Mouse (Mus musculus): Measurements from ENCODE around the gene Plpp7. TPM values are rescaled to one million over a fixed set of nuclear protein-coding genes. Genes with fewer than 3 reads are reported as not detected.
A peak's percentile ranks its signal among the peaks of the same experiment; 100 is the strongest.

Plpp7 gene
- polyA plus RNA-seq, 1 experiment = 1.8 TPM

DNA sequence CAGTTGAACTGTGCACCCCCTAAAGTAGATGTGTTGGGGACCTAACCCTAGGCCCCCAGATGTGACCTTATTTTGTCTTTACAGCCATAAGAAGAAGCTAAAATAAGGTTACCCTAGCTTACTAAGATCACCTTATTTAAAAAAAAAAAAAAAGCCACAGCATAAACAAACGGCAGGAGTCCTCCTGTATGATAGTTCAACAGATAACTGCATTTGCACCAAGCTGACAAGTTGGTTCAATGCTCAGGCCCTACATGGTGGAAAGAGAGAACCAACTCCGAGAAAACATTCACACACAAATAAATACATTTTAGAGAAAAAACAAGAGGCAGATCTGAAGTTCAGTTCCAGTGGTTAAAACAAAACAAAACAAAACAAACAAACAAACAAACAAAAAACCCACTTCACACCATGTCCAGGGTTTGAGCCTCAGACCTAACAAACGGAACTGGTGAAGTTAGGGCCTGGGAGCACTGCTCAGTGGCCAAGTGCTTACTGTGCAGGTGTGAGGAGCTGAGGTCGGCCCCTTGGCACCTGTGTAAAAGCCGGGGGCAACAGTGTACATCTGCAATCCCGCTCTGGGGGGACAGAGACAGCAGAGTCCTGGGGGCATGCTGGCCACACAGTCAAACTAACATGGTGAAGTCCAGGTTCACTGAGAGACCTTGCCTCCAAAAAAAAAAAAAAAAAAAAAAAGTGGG, 36.7 kb downstream of the Plpp7 start:
- WGBS = 66% methylated on average over 6 of the region's 6 CpGs

DNA sequence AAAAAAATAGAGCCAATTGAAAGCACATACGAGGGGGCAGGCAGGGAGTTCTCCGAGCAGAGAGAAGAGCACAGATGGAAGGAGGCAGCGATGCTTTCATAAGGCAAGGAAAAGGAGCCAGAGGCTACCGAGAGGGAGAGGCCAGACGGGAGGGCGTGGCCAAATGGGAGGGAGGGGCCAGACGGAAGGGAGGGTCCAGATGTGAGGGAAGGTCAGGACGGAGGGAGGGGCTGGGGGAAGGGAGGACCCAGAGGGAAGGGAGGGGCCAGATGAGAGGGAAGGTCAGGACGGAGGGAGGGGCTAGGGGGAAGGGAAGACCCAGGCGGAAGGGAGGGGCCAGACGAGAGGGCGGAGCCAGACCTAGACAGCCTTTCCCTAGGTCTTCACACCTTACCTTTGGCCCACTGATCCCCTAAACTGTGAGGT, 37.3 kb downstream of the Plpp7 start:
- no peak for DNase-seq (ENCODE audit: low read depth, low spot score)
- WGBS = 10% methylated on average over 12 of the region's 12 CpGs

More for the DNA sequence above, 36.7 kb downstream of the Plpp7 start:
- DNase-seq (ENCODE audit: low read depth, low spot score) = no peak

DNA sequence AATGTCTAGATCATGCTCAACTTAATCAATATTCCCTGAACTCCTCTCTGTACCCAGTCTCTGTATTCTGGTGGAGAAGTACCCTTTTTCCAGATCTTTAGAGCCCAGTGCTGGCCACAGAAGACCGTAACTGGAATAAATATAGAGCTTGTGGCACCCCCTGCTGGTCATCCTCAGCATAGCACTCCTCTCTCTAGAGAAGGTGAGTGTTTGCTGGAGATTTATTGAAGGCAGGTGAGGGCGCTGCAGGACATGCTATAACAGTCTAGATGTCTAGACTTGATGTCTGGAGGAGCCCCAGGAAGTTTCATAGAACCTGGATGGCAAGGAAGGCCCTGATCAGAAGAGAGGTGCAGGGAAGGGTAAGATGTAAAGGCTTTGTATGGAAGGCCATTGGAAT, 38.7 kb downstream of the Plpp7 start:
- 2% methylated on average over 2 of the region's 2 CpGs for WGBS
- DNase-seq (ENCODE audit: low read depth, low spot score) = no peak

DNA sequence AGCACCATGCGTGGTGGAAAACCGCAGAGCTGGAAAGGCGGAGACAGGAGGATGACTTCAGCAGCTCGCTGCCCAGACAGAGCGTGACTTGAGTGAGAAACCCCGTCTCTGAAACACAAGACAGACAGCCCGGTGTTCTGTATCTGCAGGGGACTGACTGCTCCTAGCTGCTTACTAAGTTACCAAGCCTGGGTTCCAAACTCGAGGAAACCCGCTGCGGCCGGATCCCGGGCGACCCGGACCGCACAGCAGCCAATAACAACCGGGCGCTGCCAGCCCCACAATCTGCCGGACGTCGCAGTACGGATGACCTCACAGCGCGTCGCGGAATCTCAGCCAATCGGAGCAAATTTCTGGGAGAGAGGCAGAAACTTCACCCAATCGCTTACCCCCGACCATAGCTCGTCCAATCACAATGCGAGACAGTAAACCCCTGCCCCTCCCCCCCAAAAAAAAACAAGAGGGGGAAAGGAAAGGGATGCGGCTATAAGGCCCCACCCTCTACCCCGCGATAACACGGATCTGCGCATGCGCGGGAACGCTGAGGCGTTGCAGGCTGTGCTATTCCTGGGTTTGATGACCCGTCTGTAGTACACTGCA, 42.4 kb downstream of the Plpp7 start:
- peak; percentile 97 for DNase-seq (ENCODE audit: low read depth, low spot score)
- under 1% methylated on average over 40 of the region's 40 CpGs for WGBS

DNA sequence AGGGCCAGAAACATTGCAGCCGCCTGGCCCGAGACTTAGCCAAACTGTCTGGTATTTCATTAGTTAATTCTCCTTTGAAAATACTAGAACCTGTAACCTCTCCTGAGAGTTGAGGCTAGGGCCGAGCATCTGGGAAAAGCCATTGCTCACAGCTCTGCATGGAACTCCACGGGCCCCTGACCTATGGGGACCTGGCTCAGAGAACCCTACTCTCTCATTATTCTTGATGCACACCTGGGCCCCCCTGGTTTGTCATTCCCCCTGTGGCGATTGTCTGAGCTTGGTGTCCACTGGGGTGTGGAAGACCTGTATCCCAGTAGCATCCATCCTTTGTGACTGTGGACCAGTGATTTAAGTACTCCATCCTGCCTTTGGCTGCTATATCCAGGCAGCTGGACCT, 44.0 kb downstream of the Plpp7 start:
- DNase-seq (ENCODE audit: low read depth, low spot score) = no peak
- 91% methylated on average over 5 of the region's 5 CpGs for WGBS

DNA sequence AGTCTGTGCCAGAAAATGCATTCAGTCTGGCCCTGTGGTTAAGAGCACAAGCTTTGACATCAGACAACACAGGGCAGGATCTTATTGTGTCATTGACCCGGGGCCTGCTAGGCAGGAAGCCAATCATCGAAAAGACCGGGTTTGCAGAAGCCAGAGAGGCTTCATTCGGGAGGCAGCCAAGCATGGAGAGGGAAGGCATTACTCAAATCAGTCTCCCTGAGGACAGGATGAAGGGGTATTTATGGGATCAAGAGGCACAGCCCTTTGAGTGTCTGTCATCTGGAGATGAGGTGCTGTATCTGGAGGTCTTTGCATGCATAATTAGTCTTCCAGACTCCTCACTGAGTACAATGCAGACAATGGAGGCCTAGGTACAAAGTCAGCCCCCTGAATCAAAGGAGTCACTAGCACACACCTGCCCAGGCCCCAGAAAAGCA, 45.2 kb downstream of the Plpp7 start:
- no peak for DNase-seq (ENCODE audit: low read depth, low spot score)
- 32% methylated on average over 4 of the region's 4 CpGs for WGBS

DNA sequence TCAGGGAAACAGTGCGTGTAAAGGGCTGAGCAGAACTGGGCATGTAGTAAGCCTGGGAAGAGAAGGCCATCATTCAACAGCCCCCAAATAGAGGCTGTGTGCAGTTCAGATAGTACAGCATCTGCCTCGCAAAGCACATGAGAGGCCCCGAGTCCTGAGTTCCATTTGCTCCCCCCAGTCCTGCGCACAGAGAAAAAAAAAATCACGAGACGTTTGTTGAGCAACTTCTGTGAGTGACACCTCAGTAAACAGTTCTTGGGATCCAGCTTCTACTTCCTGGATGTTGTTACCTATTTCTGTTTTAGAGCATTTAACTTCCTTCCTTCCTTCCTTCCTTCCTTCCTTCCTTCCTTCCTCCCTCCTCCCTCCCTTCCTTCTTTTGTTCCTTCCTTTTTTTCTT, 46.3 kb downstream of the Plpp7 start:
- DNase-seq (ENCODE audit: low read depth, low spot score) = no peak
- 50% methylated on average over 6 of the region's 6 CpGs for WGBS

DNA sequence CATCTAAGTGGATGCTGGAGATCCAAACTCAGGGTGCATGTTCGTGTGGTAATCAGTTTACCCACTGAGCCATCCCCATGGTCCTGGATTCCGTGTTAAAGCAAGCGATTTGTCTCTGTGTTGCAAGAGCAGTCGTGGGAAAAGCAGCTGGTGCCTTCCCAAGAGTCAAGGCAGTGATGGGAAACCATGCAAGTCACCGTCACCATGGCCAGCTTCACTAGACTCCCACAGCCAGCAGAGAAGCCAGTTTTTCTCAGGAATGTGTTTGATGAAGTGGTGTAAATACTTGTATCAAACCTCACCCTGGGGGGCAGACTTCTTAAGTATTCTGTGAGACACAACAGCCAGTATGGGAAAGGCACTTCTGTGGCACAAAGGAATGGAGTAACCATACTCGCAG, 47.0 kb downstream of the Plpp7 start:
- no peak for DNase-seq (ENCODE audit: low read depth, low spot score)
- 70% methylated on average over 6 of the region's 6 CpGs for WGBS

DNA sequence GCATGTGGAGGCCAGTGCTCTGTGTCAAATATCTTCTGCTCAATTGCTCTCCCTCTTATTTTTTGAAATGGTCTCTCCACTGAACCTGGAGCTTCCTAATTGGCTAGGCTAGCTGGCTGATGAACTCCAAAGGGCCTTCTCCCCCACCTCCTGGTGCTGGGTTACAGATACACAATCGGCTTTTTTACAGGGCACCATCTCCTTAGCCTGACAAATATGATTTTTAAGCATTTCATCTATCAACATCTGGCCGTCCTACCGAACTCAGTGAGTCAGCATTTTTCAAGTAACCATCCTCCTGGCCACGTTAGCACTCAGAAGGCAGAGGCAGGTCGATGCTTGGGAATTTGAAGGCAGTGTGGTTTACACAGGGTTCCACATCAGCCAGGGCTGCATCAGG, 49.3 kb downstream of the Plpp7 start:
- DNase-seq (ENCODE audit: low read depth, low spot score) = no peak
- 83% methylated on average over 5 of the region's 5 CpGs for WGBS

DNA sequence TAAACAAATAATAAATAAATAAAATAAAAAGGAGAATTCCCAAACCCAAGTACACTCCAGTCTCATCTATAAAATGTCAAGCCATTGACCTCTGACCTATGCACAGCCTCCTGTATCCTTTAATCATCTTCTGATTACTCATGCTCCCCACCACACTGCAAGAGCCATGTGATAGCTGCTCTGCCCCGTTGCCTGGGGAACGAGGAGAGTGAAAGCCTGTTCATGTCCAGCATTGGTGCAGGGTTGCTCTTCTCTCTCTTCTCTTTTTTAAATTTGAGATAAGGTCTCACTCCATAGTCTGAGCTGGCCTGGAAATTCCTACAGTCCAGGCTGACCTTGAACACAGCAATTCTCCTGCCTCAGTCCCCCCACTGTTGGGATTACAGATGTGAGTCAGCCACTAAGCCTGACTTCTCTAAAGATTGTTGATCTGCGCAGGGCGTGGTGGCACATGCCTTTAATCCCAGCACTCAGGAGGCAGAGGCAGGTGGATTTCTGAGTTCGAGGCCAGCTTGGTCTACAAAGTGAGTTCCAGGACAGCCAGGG, 51.4 kb downstream of the Plpp7 start:
- 77% methylated on average over 5 of the region's 5 CpGs for WGBS
- DNase-seq (ENCODE audit: low read depth, low spot score) = no peak

DNA sequence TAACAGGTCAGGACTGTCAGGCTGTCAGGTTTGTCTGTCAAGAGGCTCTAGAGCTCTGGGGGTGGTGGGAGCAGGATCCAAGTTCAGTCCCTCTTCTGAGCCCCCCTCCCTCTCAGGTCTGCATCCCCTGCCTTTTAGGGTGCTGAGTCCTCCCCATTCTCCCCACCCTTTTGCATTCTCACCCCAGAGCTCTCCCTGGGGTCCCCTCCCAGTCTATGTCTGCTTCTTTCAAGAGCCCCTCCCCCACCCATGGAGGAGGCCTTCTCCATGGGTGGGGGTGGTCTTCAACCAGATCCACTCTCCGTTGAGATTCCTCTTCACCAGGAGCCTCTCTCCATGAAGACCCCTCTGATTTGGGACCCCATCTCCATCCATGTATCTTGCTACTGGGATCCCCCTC, 54.8 kb downstream of the Plpp7 start:
- WGBS = 88% methylated on average over 1 of the region's 1 CpGs
- no peak for DNase-seq (ENCODE audit: low read depth, low spot score)

DNA sequence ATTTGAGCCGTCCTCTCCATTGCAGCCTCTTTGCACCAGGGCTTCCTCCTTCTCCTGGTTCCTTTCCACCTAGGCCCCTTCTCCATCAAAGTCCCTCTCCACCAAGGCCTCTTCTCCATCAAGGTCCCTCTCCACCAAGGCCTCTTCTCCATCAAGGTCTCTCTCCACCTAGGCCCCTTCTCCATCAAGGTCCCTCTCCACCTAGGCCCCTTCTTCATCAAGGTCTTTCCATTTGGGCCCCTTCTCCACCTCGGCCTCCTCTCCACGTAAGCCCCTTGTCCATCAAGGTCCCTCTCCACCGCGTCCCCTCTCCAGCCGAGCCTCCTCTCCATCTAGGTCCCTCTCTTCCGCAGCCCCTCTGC, 55.2 kb downstream of the Plpp7 start:
- 7% methylated on average over 7 of the region's 7 CpGs for WGBS
- no peak for DNase-seq (ENCODE audit: low read depth, low spot score)

DNA sequence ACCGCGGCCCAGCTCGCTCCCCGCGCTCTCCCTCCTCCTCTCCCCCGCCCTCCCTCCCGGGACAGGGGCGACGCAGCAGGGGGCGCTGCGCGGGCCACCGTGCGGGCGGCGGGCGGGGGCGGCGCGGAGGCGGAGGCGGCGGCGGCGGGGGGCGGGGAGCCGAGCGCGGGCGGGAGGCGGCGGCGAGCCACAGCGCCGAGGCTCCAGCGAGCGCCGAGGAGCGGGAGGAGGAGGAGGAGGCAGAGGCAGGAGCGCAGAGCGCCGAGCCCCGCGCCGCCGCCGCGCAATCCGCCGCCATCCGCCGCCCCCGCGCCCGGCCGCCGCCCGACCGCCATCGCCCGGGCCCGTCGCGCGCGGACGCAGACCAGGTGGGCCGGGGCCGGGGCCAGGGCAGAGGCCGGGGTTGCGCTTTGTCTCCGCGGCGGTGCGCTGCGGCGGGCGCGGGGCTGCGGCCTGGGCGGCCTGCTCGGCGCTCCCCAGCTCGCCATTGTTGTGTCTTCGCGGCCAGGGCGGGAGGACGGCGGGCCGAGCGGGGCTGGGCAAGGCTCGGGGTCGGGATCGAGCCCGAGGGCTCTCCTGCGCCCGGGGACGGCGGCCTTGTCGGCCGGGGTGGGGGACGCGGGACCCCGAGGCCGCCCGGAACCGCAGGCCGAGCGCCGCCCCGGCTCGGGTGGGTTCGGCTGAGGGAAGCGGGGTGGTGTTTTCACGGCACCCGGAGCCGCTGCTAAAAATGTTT, 55.8 kb downstream of the Plpp7 start, which contains the start of gene Prrc2b:
TSS of gene Prrc2b (plus strand) at position 159 of the 736 bp plus-strand sequence.
- WGBS = 1% methylated on average over 83 of the region's 117 CpGs
- DNase-seq (ENCODE audit: low read depth, low spot score) = no peak

DNA sequence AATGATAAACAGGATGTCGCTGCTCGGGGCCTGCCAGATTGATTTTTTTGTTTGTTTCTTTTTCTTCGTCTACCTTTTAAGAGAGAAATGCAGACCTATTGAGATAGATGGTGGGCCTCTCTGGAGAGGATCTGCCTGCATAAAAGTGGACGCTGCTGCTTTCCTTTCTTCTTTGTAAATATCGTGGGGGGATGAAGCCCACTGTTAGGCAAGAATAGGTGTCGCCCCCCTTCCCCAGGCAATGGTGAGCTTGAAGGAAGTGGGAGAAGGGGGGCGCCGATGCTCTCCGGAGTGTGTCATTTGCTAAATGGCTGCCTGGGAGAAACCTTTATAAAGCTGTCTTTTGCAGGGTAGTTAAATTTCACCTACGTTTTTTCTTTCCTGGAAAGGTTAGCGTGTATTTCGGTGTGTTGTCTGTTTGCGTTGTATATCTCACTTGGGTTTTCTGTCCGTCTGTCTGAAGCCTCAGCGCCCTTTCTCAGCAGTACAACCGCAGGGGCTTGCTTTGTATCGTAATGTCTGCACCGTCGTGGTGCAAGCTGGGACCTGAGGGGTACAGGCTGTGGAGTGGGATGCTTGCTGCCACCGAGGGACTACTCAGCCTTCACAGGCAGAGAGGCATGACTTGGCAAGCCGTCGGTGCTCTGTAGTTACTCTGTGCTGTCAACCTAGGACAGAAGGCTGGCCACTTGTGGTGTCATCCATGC, 56.5 kb downstream of the Plpp7 start:
- under 1% methylated on average over 22 of the region's 22 CpGs for WGBS
- no peak for DNase-seq (ENCODE audit: low read depth, low spot score)

DNA sequence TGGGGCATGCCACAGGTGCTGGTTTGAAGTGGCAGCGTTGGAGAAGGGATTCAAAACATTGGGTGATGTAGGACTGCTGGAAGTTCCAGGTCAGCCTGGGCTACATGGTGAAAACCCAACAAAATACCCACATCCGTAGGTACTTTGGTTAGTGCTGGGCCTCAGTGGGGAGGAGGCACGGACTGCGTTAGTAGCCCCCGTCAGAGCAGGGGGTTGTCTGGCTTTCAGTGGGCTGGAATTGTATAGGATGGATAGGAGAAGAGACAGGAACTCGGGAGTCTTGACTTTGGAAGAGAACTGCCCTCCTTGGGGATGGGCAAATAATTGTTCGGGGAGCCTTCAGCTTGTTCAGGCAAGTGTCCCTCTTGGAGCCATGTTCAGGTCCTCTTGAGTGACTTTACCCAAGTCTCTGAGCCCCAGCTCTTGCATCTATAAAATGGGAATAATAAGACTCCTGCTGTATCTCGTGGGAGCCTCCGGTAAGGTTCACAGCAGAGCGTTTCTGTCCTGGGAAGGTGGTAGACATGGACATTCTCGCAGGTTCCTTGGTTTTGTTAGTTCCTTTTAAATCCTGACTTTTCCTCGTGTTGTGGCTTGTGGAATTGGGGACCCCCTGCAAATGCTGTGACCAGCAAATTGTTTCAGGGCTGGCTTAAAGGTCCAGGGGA, 57.2 kb downstream of the Plpp7 start:
- WGBS = 8% methylated on average over 12 of the region's 12 CpGs
- DNase-seq (ENCODE audit: low read depth, low spot score) = no peak

DNA sequence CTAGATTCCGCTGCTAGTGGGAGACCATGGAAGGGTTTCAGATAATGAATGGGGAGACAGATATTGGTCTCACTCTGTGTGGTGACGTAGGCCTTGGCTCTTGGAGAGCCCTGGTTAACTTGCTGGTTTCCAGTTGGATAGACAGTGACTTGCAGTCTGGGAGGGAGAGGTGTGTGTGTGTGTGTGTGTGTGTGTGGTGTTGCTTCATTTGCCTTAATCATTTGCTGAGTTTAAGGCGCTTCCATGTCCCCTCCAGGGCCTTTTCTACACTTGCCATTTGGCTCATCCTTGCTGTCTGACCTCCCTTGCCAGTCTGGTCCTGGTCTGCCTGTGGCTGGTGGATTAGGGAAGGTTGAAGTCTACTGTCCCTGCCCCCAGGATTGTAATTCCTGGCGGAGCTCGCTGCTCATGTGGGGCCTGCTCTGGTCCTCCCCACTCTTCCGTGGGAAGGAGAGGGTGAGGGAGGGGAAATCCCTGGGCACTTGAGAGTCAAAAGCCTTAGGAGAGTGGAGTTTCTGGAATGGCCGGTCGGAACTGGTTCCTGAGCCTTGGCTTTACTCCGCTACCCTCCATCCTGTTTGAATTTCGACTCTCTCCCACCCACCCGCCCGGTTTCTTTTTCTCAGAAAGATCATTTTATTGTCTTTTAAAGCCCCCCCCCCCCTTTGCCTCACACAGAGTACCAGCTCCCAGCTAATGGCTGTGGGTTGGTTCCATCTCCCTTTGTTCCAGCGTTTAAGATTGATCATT, 57.9 kb downstream of the Plpp7 start:
- no peak for DNase-seq (ENCODE audit: low read depth, low spot score)
- WGBS = 8% methylated on average over 13 of the region's 13 CpGs

DNA sequence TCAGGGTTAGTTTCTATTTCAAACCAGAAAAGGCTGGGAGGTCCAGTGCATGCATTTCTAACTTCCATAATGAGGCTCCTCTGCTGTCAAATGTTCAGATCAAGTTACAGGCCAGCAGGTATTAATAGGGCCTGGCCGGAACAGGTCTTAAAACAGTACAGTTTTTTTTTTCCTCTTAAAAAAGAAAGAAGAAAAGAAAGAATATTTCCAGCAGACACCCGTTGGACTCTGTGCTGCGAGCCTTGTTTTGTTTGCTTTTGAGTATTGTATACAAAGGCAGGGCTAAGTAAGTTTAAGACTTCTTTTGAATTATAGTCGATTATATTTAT, 58.4 kb downstream of the Plpp7 start:
- 2% methylated on average over 4 of the region's 4 CpGs for WGBS

DNA sequence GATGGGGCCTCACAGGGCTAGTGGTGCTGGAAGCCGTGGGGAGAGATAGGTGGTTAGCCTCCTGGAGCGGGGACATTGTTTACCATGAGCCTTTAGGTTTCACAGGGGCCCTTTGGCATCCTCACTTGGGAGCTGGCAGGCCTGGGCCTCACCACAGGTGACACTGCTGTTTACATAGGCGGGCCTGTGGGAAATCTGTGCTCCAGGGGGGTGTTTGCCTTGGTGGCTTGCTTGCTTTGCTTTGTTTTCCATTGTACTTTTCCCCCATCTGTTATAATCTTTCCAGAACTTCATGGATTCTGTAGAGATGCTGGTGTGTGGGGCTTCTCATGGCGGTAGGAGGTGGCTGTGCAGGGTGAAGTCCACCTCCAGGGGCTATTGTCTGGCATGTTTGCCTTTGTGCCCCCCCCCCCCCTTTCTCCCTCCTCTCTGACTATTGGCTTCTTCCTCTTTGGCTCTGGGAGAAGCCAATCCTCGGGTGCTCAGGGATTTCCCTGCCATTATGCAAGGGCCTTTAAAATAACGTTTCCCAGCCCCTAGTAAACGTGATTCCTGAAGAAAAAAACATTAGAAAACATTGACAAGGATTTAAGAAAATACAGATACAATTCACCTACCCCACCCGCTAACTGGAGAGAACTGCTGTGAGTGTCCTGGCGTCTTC, 59.1 kb downstream of the Plpp7 start:
- no peak for DNase-seq (ENCODE audit: low read depth, low spot score)
- 12% methylated on average over 9 of the region's 9 CpGs for WGBS

More for the DNA sequence above, 58.4 kb downstream of the Plpp7 start:
- DNase-seq (ENCODE audit: low read depth, low spot score) = no peak

Data from large intestine, adult 2 months (tissue).